Mouse (Mus musculus) 3T3-L1 (cell line): ENCODE results near the gene Myh11.

Experiments used
- DNase-seq: peaks from one replicate; pipeline ENCODE4 v3.0.0-alpha.2; 2015; ENCODE audit warnings: low read depth, low spot score

Myh11 gene

GRCm38 (mm10) chr16:14291223-14291622 lies at the start of gene Myh11:
Myh11 (minus strand) TSS chr16:14291372.
- peak; percentile 32 for DNase-seq

GRCm38 (mm10) chr16:14328156-14328555 lies 37.0 kb upstream of the Myh11 start:
- no peak for DNase-seq

GRCm38 (mm10) chr16:14320494-14320893 lies 29.3 kb upstream of the Myh11 start:
- DNase-seq: no peak

- DNase-seq: no peak
Measured at GRCm38 (mm10) chr16:14319681-14320080, 28.5 kb upstream of the Myh11 start.

GRCm38 (mm10) chr16:14316884-14317876 lies 26.0 kb upstream of the Myh11 start, which contains the start of gene Fopnl:
Fopnl (minus strand) TSS chr16:14317405.
- peak; percentile 99 for DNase-seq

GRCm38 (mm10) chr16:14312914-14313313 lies 21.7 kb upstream of the Myh11 start:
- DNase-seq: no peak

GRCm38 (mm10) chr16:14311371-14311770 lies 20.2 kb upstream of the Myh11 start:
- peak; percentile 81 for DNase-seq

GRCm38 (mm10) chr16:14309833-14310232 lies 18.7 kb upstream of the Myh11 start:
- DNase-seq: no peak

- DNase-seq: no peak
Measured at GRCm38 (mm10) chr16:14308245-14309073, 17.3 kb upstream of the Myh11 start.

GRCm38 (mm10) chr16:14307373-14307772 lies 16.2 kb upstream of the Myh11 start:
- no peak for DNase-seq

- no peak for DNase-seq
Measured at GRCm38 (mm10) chr16:14306451-14306850, 15.3 kb upstream of the Myh11 start.

- DNase-seq: peak; percentile 36
Measured at GRCm38 (mm10) chr16:14304791-14305190, 13.6 kb upstream of the Myh11 start.

- peak; percentile 77 for DNase-seq
Measured at GRCm38 (mm10) chr16:14303676-14304075, 12.5 kb upstream of the Myh11 start.

- DNase-seq: no peak
Measured at GRCm38 (mm10) chr16:14303148-14303547, 12.0 kb upstream of the Myh11 start.

- no peak for DNase-seq
Measured at GRCm38 (mm10) chr16:14298461-14298860, 7.3 kb upstream of the Myh11 start.

- DNase-seq: no peak
Measured at GRCm38 (mm10) chr16:14297746-14298145, 6.6 kb upstream of the Myh11 start.

- no peak for DNase-seq
Measured at GRCm38 (mm10) chr16:14297137-14297536, 6.0 kb upstream of the Myh11 start.

GRCm38 (mm10) chr16:14296544-14297124 lies 5.5 kb upstream of the Myh11 start:
- no peak for DNase-seq

GRCm38 (mm10) chr16:14295291-14295690 lies 4.1 kb upstream of the Myh11 start:
- peak; percentile 27 for DNase-seq

GRCm38 (mm10) chr16:14292205-14293199 lies 1.3 kb upstream of the Myh11 start:
- DNase-seq: no peak
